Mouse (Mus musculus) kidney, adult 11 months (tissue): ENCODE data around the gene Cxcl17.
A peak's percentile ranks its signal among the peaks of the same experiment; 100 is the strongest.
"Not testable (repeated sequence)": the region's sequence is repeated elsewhere in the genome, so short reads cannot be mapped to it uniquely, and the experiment has no call there.

Experiments used
- DNase-seq: peaks from one replicate; pipeline ENCODE4 v3.0.0; 2022

Gene Cxcl17

DNA sequence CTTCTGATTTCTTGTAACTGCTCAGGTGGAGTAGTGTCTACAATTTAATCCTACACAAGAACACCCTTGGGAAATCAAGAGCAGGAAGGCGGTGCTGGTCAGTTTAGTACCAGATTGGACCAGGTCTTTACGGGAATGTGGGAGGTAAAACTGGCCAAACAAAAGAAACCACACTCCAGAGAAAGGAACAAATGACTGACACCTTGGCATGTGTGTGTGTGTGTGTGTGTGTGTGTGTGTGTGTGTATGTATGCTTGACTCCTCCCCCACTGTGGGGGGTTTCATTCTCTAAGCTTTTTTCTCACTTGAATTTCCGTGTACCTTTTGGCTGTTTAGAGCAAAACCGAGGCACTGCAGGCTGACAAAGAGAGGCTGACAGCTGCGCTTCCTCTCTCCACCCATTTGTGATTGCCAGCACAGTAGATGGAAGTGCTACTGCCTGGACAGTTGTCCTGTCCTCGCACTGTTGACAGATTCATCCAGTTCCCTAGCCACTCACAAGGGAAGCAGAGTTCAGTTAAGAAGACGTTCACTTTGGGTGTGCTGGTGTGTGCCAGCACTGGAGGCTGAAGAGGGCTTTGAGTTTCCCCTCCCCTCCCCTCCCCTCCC lies at the start of gene Cxcl17:
TSS of gene Cxcl17 (minus strand) at position 54 of the 609 bp plus-strand sequence.
- DNase-seq = no peak

GRCm38 (mm10) chr7:25462033-25462337 lies 49.3 kb upstream of the Cxcl17 start:
- peak; percentile 27 for DNase-seq

GRCm38 (mm10) chr7:25461336-25462032 lies 48.8 kb upstream of the Cxcl17 start:
- DNase-seq = peak; percentile 41

- peak; percentile 75 for DNase-seq
These were observed 39.4 kb upstream of the Cxcl17 start for GRCm38 (mm10) chr7:25452103-25452502.

GRCm38 (mm10) chr7:25449913-25450890 lies 37.5 kb upstream of the Cxcl17 start:
- DNase-seq = peak; percentile 67

- DNase-seq = no peak
These were observed 28.1 kb upstream of the Cxcl17 start for GRCm38 (mm10) chr7:25440816-25441153.

DNA sequence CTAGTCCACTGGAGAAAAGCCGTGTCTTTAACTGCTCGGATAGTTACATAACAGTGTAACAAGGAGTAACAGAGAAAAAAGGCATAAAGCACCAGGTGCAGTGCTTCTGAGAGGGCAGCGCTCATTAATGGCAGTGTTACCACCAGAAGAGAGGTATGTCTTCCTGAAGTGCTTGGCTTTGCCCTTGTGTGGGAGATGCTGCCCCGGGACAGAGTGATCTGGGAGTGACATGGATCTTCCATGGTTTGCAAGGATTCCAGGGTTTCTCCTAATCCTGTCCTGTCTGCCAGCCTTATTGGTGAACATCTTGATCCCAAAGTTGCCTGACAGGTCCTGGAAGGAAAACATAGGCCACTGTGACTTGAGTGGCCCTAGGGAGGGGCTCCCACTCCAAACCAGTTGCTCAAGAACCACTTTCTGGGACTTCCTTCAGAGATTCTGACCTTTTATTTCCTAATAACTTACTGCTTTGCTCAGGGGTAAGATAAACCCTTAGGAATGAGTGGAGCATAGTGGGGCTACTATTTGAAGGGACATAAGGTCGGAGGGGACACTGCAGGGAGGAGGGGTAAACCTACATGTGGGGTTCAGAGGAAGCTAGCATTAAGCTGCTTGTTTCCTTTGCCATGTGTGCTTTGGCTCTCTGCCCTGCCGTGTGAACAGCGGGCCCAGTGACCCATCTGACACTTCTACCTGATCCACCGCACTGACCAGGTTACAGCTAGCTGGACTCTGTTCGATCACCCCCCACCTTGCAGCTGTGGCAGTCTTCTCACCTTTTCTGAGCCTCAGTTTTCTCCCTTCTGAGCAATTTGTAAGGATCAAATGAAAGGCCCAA lies 27.5 kb upstream of the Cxcl17 start:
- peak; percentile 31 for DNase-seq

GRCm38 (mm10) chr7:25439124-25439822 lies 26.6 kb upstream of the Cxcl17 start:
- no peak for DNase-seq

- no peak for DNase-seq
These were observed 24.0 kb upstream of the Cxcl17 start for GRCm38 (mm10) chr7:25436704-25437103.

GRCm38 (mm10) chr7:25436226-25436625 lies 23.5 kb upstream of the Cxcl17 start:
- DNase-seq = peak; percentile 58

DNA sequence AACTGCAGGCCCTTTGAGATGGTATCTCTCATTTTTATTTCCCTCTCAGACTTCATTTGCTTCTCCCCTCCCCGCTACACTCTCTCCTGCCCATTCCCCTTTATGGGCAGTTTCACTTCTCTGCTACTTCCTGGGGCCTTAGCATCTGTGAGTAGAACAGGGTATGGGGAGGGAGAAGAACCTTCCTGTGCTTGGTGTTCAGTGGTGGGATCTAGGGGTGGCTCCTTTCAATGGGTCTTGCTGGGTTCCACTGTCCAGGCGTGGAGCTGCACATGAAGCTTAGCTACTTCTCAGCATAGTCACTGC lies 22.8 kb upstream of the Cxcl17 start:
- DNase-seq = no peak

- DNase-seq = peak; percentile 19
These were observed 22.2 kb upstream of the Cxcl17 start for GRCm38 (mm10) chr7:25434654-25435545.

- no peak for DNase-seq
These were observed 21.3 kb upstream of the Cxcl17 start for GRCm38 (mm10) chr7:25433781-25434560.

DNA sequence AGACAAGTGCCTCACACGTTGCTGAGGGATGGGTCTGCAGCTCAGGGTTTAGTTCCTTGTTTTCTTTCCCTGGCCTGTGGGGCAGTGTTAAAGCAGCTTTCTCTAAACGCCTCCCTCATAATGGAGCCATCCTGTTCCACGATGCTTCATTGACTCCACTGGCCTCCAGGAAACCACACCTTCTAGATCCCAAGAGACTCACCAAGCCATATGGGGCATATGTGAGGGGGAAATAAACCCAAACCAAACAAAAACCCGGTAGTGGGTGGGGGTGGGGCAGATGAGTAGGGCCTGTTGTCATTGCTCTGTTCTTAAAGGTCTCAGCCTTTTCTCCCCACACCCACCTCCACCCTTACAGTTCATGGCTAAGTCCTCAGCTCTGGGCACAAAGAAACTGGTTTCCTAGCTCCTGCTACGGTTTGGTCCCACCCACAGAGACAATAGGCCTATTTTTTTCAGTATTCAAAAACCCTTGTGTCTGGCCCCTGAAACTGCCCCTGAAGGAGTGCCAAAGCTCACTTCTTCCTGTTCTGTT lies 20.4 kb upstream of the Cxcl17 start:
- peak; percentile 19 for DNase-seq

DNA sequence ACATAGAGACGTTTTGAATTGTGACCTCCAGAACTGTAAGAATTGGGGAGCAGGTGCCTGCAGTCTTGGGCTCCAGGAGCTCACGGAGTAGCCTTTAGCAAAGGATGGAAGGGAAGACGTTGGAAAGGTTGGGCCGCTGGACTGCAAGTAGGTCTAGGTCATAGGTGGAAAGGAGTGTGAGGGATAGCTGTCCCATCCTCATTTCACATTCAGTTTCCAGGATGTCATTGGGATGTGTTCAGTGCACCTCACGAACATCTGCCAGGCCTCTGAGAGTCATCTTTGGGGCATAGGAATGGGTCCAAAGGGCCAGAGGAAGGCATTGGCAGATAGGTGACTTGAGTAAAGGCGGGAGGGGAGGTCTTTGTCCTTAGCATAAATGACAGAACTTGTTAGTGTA lies 19.7 kb upstream of the Cxcl17 start:
- DNase-seq = no peak

DNA sequence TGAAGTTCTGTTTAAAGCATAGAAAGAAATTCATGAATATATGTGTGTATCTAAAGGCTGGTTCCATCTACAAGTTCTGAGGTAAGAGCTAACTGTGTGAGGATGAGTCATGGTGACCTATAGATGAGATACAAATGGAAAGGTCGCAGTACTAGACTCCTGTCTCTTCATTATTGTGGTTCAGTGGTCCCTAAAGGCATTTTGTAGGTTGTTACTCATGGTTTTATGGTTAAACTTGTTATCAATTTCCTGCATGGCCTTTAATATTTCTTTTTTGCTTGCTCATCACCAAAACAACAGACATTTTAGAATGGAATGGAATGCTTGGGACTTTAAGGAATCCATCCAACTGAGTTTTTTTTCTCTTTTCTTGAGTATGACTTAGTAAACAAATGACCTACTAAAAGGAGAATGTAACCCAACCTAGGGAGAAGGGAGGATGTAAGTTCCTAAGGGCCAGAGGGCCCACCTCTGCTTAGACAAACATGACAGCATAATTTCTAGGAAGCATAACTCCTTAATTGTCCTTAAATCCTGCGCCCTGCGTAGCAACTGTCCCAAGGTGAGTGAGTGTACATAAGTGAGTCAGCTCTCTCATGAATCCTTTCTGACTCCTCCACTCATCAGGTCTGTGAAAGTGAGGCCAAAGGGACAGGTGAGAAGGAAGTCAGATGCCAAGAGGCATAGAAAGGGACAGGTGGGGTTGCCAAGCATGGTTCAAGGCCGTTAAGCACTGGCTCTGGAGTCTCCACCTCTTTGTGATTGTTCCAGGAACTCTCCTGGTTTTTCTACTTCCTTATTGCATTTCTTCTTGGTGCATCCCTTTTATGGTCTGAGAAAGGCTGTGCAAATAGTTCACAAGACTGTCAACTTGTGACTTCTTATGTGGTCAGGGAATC lies 17.4 kb upstream of the Cxcl17 start:
- DNase-seq = no peak

DNA sequence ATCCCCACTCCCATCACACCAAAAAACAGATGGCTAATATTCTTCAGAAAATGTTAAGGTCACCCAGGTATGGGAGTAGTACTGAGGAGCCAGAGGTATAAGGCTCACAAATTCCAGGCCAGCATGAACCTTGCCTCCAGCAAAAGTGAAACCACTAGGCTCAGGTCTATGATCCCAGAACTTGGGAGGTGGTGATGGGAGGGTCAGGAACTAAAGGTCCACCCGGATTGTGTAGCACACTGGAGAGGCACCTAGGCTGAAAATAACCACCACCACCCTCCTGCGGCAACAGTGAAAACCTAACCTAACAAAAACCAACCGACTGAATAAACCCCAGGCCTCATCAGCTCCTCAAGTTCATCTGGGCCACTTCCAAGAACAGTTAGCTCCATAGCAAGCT lies 15.6 kb upstream of the Cxcl17 start:
- peak; percentile 10 for DNase-seq

DNA sequence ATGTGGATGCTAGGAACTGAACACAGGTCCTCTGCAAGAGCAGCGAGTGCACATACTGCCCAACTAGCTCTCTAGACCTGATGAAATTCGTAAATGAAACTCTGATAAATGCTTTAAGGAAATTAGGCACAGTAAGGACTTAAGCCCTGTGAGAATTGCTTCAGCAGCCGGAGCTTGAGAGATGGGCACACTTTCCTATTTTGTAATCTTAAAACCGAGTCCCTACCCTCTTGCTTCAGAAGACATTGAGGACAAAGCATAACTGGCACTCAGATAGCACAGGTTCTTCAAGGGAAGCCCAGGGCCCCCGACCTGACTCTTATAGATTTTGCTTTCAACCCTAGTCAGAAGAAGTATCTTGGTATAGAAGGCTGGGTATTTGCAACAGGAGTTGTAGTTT lies 14.5 kb upstream of the Cxcl17 start:
- DNase-seq = no peak

- DNase-seq = not testable (repeated sequence)
These were observed 13.7 kb upstream of the Cxcl17 start for GRCm38 (mm10) chr7:25426380-25426779.
